Mouse (Mus musculus): Measurements from ENCODE around the gene Pcyt1a.
A peak's percentile ranks its signal among the peaks of the same experiment; 100 is the strongest.

The Pcyt1a gene

GRCm38 (mm10) chr16:32430474-32431046 lies at the start of gene Pcyt1a:
TSS of gene Pcyt1a (plus strand) at chr16:32430921.
- peak; percentile 78 to 88 for DNase-seq (ENCODE audit: low spot score in 2 of 2)

DNA sequence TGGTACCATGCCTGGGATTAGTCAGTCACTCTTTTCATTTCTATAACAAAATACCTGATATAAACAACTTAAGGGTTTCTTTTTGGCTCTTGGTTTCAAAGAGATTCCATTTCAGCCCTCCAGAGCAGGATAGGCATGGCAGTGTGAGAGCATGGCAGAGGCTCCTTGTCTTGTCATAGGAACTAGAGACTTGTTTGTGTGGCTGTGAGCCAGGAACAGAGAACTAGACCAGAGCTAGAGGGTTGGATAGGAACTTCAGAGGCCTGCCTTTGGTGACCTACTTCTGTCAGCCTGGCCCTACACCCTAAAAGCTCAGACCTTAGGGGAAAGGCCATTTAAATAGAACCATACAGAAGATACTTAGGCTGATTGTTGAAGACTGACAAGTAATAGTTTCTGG lies 47.8 kb upstream of the Pcyt1a start:
- no peak for DNase-seq (ENCODE audit: low spot score in 2 of 2)

GRCm38 (mm10) chr16:32384885-32385284 lies 45.8 kb upstream of the Pcyt1a start:
- DNase-seq (ENCODE audit: low spot score in 2 of 2), result no peak

GRCm38 (mm10) chr16:32386826-32387225 lies 43.9 kb upstream of the Pcyt1a start:
- no peak for DNase-seq (ENCODE audit: low spot score in 2 of 2)

GRCm38 (mm10) chr16:32389049-32389448 lies 41.7 kb upstream of the Pcyt1a start:
- DNase-seq (ENCODE audit: low spot score in 2 of 2), result no peak

DNA sequence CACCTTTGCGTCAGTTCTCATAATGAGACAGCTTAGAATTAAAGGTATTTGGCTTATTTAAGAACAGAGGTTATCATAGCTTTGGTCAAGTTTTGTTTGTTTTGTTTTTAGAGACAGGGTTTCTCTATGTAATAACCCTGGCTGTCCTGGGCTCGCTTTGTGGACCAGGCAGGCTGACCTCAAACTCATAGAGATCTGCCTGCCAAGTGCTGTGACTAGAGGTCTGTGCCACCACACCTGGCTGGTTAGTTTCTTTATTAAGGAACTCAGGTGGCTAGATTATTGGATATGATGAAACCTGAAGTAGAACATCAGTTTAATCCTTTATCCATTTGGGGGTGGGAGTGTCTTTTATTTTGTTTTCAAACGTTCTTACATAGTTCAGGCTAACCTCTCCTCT lies 40.9 kb upstream of the Pcyt1a start:
- no peak for DNase-seq (ENCODE audit: low spot score in 2 of 2)

DNA sequence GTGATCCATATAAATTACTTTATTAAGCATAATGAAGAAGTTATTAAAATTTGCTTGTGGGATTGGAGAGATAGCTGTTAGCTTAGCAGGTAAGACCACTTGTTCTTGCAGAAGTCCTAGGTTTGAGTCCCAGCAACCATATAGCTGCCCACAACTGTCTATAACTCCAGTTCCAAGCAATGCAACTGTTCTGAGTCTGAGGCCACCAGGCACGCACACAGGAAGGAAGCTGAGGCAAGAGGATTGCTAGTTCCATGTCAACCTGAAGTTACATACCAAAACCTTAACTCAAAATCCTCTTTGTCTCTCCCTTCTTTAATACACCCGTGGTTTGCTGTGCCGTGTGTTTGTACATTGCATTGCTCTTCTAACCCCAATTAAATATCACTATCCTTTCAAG lies 39.8 kb upstream of the Pcyt1a start:
- no peak for DNase-seq (ENCODE audit: low spot score in 2 of 2)

DNA sequence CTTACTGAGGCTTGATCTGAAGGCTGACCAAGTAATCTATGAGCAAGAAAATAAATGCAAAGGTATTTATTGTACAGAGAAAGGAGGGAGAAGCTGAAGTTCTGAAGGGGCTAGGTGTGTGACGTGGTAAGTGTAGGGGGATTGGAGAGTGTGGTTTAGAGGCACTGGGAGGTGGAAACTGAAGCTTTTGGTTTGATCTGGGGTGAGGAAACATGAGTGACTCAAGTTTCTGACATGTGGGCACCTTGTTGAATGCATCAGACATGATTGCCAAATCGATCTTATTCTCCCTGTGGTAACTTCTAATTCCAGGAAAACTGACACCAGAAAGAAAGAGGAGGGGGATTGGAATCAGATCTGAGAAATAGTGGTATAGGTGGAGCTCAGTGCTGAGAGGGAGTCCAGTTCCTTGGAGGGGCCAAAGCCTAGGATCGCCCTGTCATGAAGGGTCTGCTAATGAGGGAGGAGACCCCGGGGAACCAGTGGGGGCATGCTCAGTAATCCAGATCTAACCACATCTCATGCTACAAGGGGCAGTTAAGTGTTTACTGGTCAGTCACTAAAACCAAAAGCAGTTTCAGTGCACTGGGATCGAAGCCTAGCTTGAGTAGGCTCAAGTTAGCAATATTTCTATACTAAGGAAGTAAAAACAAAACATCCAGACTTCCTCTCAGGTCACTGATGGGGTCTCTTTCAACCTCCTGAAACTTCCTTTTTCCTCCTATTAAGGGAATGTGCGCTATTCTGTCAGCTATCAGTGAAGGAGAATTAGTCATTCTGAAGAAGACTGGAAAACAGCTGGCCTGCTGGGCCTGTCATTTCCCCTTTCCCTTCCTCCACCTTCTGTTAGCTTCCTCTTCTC lies 34.8 kb upstream of the Pcyt1a start:
- DNase-seq (ENCODE audit: low spot score in 2 of 2), result no peak

DNA sequence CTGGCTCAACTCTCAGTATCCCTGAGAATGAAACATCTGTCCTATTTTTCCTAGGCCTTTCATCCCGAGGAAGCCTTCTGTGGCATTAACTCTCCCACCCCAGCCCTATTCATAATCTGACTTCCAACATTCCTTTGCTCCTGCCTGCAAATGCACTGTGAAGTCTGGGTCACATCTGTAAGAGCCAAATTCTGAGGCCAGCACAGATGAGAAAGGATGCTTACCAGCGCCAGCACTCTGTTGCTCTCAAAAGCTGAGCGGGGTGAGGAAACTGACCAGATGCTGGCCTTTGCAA lies 34.2 kb upstream of the Pcyt1a start:
- no peak for DNase-seq (ENCODE audit: low spot score in 2 of 2)

DNA sequence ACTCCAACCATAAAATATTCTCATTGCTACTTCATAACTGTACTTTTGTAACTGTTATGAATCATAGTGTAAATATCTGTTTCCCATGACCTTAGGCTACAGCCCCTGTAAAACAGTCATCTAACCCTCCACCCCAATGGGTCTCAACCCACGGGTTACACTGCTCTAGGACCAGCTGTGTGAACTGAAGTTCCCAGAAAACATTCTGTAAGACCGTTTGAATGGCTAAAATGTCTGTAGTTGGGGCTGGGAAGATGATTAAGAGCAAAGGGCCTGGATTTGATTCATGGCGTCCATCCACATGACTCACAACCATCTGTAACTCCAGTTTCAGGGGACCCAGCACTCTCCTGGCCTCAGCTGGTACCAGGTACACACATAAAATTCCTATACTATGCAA lies 32.5 kb upstream of the Pcyt1a start:
- no peak for DNase-seq (ENCODE audit: low spot score in 2 of 2)

DNA sequence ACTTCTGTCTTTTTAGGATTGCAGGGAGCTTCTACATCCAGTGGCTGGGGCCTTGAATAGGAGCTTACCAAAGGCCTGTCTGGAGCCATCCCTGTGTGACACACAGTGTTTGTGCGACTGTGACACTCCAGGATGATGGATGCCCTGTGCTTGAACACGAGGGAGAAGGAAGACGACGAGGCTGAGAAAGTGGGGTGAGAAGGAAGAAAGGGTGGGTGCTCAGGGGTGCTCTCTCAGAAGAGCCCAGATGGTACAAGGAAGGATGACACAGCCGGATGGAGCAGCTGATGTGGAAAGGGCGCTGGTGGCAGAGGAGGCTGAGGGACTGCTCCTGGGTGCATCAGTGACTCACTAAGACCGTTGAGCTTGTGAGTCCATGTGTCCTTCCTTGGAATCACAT lies 30.5 kb upstream of the Pcyt1a start, which contains the start of gene Tm4sf19:
TSS of gene Tm4sf19 (plus strand) at position 240 of the 400 bp plus-strand sequence.
- no peak for DNase-seq (ENCODE audit: low spot score in 2 of 2)

DNA sequence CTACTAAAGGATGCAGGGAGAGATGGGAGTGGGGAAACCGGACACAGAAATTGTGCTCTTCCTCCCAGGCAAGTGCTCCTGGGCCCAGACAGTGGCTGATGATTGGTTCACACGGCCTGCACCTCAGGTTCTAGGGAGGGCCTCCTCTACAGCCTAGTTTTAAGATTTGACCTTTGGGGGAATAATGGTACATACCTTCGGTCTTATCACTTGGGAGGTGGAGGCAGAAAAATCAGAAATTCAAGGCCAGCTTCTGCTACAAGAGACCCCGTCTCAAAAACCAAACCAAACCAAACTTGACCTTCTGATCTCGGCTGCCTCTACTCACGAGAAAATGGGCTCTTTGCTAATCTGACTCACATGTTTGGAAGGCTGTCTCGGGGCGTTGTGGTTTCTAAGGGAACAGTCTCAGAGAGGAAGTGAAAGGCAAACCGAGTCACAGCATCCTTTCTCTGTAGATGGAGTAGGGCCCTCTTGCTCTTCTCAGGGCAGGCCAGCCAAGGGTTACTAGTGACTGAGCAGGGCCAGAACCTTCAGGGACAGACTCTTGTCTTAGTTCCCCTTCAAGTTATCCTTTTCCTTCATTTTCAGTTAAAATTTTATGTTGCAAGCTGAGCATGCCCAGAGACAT lies 29.3 kb upstream of the Pcyt1a start:
- DNase-seq (ENCODE audit: low spot score in 2 of 2), result no peak

DNA sequence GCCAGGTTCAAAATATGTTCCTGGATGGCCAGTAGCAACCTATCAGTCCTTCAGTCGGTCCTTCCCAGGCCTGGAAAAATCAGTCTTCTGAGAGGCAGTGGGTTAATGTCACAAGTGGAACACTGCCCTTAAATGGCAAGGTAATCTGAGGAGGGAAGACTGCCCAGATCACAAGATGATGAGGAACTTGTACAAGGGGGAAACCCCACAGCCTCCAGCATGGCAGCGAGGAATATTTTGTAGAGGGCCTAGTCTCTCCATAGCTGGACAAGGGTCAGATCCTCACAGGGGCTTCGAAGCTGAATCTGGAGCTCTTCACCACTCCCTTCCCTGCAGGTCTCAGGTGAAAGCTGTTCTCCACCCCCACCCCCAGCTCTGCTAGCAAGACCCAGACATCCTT lies 27.9 kb upstream of the Pcyt1a start:
- no peak for DNase-seq (ENCODE audit: low spot score in 2 of 2)

GRCm38 (mm10) chr16:32405716-32406115 lies 25.0 kb upstream of the Pcyt1a start:
- no peak for DNase-seq (ENCODE audit: low spot score in 2 of 2)

- no peak for DNase-seq (ENCODE audit: low spot score in 2 of 2)
Observed at GRCm38 (mm10) chr16:32406671-32407070, 24.1 kb upstream of the Pcyt1a start.

- DNase-seq (ENCODE audit: low spot score in 2 of 2), result no peak
Observed at GRCm38 (mm10) chr16:32407730-32408129, 23.0 kb upstream of the Pcyt1a start.

GRCm38 (mm10) chr16:32417457-32417856 lies 13.3 kb upstream of the Pcyt1a start:
- DNase-seq (ENCODE audit: low spot score in 2 of 2), result no peak

GRCm38 (mm10) chr16:32419517-32420483 lies 10.9 kb upstream of the Pcyt1a start, which contains the start of gene Tctex1d2:
TSS of gene Tctex1d2 (plus strand) at chr16:32419702.
- peak; percentile 84 to 95 for DNase-seq (ENCODE audit: low spot score in 2 of 2)

- DNase-seq (ENCODE audit: low spot score in 2 of 2), result no peak
Observed at GRCm38 (mm10) chr16:32427506-32427905, 3.2 kb upstream of the Pcyt1a start.

GRCm38 (mm10) chr16:32431047-32431591 lies 398 bp downstream of the Pcyt1a start:
- peak; percentile 23 to 24 for DNase-seq (ENCODE audit: low spot score in 2 of 2)

DNA sequence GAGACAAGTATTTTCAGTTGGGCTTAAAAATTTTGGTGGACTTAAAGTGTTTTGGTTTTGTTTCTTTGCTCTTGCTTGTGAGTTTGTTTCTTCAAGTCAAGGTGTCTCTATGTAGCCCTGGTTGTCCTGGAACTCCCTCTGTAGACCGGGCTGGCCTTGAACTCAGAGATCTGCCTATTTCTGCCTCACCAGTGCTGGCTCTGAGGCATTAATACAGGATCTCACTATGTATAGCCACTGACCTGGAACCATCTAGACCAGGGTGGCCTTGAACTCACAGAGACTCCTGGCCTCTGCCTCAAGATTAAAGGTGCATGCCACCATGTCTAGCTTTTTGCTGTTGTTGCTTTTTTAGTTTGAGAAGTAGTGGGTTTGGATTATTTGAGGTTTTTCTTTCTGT lies 1.2 kb downstream of the Pcyt1a start:
- no peak for DNase-seq (ENCODE audit: low spot score in 2 of 2)

Data from urinary bladder, postnatal 36 days (tissue).